Mouse (Mus musculus): ENCODE results near the gene Car14. TPM values are rescaled to one million over a fixed set of nuclear protein-coding genes. Genes with fewer than 3 reads are reported as not detected.

The Car14 gene
- polyA plus RNA-seq, 1 experiment from 2014 or later = 13.1 TPM

DNA sequence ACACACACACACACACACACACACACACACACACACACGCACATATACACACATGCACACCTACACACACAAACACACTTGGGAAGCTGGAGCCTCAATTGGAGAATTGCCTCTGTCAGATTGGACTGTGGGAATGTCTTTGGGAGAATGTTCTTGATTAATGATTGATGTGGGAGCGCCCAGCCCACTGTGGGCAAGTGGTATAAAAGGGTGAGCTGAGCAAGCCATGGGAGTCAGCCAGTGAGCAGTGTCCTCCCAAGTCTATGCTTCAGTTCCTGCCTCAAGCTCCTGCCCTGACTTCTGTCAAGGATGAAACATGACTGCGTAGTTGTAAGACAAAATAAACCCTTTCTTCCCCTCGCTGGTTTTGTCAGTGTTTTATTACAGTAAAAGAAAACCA lies 16.9 kb downstream of the Car14 start:
- no peak overlapping the region for H3K4me2 ChIP-seq
- peaks cover 7% of the 10 kb centered on the region for H3K4me1 ChIP-seq (replicated peaks)
- no peaks in the 10 kb centered on the region for H3K36me3 ChIP-seq
- H3K27ac ChIP-seq (replicated peaks) = no peak overlapping the region
- no peak for ATAC-seq (ENCODE audit: low FRiP score, low read depth)
- H3K9me3 ChIP-seq = no peaks in the 10 kb centered on the region
- H3K27me3 ChIP-seq = no peaks in the 10 kb centered on the region
- H3K9ac ChIP-seq = no peak overlapping the region
- 80% methylated on average over 4 of the region's 4 CpGs for WGBS
- H3K4me3 ChIP-seq = no peak overlapping the region

- Histone ChIP-seq H3K9me3 (no peaks in the 10 kb centered on the region), H3K4me3 (no peak overlapping the region), H3K27me3 (no peaks in the 10 kb centered on the region), H3K4me1 (replicated peaks) (peaks cover 18% of the 10 kb centered on the region), H3K27ac (replicated peaks) (no peak overlapping the region), H3K4me2 (no peak overlapping the region), H3K36me3 (no peaks in the 10 kb centered on the region), H3K9ac (no peak overlapping the region)
- ATAC-seq (ENCODE audit: low FRiP score, low read depth) = no peak
- 86% methylated on average over 5 of the region's 5 CpGs for WGBS
Measured at GRCm38 (mm10) chr3:95884400-95884799, 20.1 kb downstream of the Car14 start.

DNA sequence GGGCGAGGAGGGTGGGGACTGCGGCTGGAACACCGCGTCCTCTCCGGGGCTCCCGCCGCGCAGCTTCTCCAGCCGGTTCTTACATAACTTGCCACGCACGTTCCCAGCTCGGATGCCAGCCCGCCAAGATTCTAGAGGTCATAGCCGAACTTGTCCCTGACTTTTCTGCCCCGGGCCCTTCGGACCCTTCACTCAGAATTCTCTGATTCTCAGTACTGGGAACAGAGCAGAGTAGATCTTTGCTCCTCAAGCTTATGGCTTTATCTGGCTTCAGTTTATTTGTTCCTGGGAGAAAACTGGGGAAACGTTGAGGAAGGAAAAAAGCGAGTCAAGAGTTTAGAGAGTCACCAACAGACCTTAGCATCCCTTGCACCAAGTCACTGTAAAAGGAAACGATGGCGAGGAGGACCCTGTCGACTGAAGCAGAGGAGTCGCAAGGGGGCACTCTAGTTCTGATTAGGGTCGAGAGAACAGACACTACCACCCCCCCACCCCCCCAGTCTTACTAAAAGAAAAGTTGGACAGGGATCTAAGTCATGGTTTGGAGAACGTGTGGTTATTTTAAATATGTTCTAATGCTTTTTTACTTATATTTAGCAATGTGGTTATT lies 21.6 kb downstream of the Car14 start:
- Histone ChIP-seq H3K9me3 (no peaks in the 10 kb centered on the region), H3K9ac (peak overlapping the region; percentile 25), H3K36me3 (no peaks in the 10 kb centered on the region), H3K4me3 (peak overlapping the region; percentile 52), H3K4me1 (replicated peaks) (peaks cover 18% of the 10 kb centered on the region), H3K27ac (replicated peaks) (0 out of 2 replicates have a peak overlapping the region, but pooled peaks have one; percentile 2), H3K4me2 (peak overlapping the region; percentile 96), H3K27me3 (no peaks in the 10 kb centered on the region)
- no peak for ATAC-seq (ENCODE audit: low FRiP score, low read depth)
- 2% methylated on average over 24 of the region's 24 CpGs for WGBS

DNA sequence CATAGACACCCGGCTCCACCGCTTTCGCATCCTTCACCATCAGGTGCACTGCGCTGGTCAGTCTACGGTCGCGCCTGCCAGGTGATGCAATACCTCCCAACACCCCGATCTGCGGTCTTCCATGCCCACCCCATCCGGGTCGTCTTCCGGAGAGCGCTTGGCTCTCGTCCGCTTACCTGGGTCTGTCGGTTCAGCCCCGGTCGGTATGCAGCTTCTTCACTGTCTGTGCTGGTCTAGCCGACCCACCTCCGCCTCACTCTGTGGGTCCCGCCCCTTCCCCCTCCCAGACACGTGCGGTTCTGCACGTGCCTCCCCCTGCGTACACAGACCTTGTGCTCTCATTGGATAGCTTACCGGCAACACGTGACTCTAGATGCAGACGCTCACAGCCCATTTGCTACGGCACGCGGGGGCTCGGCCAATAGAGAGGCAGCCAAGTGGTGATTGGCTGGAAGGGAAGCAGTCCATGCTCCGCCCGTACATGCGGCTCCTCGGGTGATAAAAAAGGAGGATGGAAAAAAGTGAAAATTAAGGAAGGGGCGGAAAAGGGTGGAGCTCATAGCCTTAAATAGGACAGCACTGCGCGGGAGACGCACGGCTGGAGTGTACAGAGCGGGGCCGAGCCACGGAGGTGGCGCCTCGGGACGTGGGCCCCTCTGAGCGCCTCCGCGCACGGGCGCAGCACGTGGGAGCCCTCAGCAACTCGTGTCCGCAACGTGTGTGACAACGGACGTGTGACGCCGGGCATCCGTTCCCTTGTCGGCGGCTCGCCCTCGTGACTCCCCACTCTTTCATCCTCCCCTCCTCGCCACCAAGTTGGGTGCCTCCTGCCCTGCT lies 22.3 kb downstream of the Car14 start, which contains the start of gene Ciart:
TSS of gene Ciart (minus strand) at position 273 of the 837 bp plus-strand sequence.
- Histone ChIP-seq H3K9me3 (no peaks in the 10 kb centered on the region), H3K9ac (peak within 1 kb of the TSS; percentile 25), H3K4me1 (replicated peaks) (peaks cover 18% of the 10 kb centered on the region), H3K4me3 (peak within 1 kb of the TSS; percentile 52), H3K27ac (replicated peaks) (0 out of 2 replicates have a peak within 1 kb of the TSS, but pooled peaks have one; percentile 2), H3K36me3 (no peaks in the 10 kb centered on the region), H3K27me3 (no peaks in the 10 kb centered on the region), H3K4me2 (peak within 1 kb of the TSS; percentile 96)
- under 1% methylated on average over 66 of the region's 66 CpGs for WGBS
- peak; percentile 99 for ATAC-seq (ENCODE audit: low FRiP score, low read depth)

GRCm38 (mm10) chr3:95879063-95879462 lies 25.4 kb downstream of the Car14 start:
- no peaks in the 10 kb centered on the region for H3K27me3 ChIP-seq
- 92% methylated on average over 4 of the region's 4 CpGs for WGBS
- peaks cover 18% of the 10 kb centered on the region for H3K4me1 ChIP-seq (replicated peaks)
- no peak overlapping the region for H3K27ac ChIP-seq (replicated peaks)
- H3K36me3 ChIP-seq = no peaks in the 10 kb centered on the region
- H3K4me2 ChIP-seq = no peak overlapping the region
- H3K9ac ChIP-seq = no peak overlapping the region
- H3K9me3 ChIP-seq = no peaks in the 10 kb centered on the region
- no peak overlapping the region for H3K4me3 ChIP-seq
- ATAC-seq (ENCODE audit: low FRiP score, low read depth) = no peak

- 85% methylated on average over 7 of the region's 7 CpGs for WGBS
- no peaks in the 10 kb centered on the region for H3K9me3 ChIP-seq
Measured at GRCm38 (mm10) chr3:95872048-95872447, 32.4 kb downstream of the Car14 start.

DNA sequence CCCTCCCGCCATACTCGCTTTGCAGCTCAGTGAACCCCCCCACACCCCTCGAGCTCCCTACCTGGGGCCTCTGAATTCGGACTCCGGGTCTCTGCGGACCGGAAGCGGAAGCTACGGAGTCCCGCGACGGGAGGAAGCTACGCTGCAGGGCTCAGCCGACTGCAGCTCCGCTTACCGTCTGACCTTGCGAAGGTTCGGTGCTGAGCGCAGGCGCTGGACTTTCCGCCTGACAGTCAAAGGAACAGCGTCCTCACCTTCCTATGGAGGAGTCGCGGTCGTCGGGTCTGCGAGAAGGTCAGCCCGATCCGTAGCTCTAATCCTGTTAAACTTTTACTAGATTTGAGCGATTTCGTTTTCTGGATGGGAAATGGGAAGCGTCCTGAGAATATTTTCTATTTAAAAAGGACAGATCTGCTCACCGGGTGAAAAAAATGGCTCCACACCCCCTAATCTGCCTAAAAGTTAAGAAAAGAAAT lies 33.1 kb downstream of the Car14 start, which contains the start of gene Mrps21:
TSS of gene Mrps21 (minus strand) at position 128 of the 476 bp plus-strand sequence.
- peak within 1 kb of the TSS; percentile 74 for H3K9ac ChIP-seq
- peak; percentile 93 for ATAC-seq (ENCODE audit: low FRiP score, low read depth)

More at GRCm38 (mm10) chr3:95872048-95872447, 32.4 kb downstream of the Car14 start:
- Histone ChIP-seq H3K27me3 (no peaks in the 10 kb centered on the region), H3K27ac (replicated peaks) (no peak overlapping the region), H3K9ac (peak overlapping the region; percentile 74), H3K4me3 (peak overlapping the region; percentile 67), H3K36me3 (peaks cover 18% of the 10 kb centered on the region), H3K4me1 (replicated peaks) (peaks cover 17% of the 10 kb centered on the region), H3K4me2 (peak overlapping the region; percentile 80)
- no peak for ATAC-seq (ENCODE audit: low FRiP score, low read depth)

GRCm38 (mm10) chr3:95870976-95871375 lies 33.5 kb downstream of the Car14 start:
- no peaks in the 10 kb centered on the region for H3K9me3 ChIP-seq
- 6% methylated on average over 15 of the region's 15 CpGs for WGBS
- H3K27me3 ChIP-seq = no peaks in the 10 kb centered on the region
- H3K27ac ChIP-seq (replicated peaks) = peak overlapping the region; percentile 77
- peak overlapping the region; percentile 80 for H3K4me2 ChIP-seq
- peaks cover 17% of the 10 kb centered on the region for H3K4me1 ChIP-seq (replicated peaks)
- peak overlapping the region; percentile 67 for H3K4me3 ChIP-seq
- ATAC-seq (ENCODE audit: low FRiP score, low read depth) = peak; percentile 44; the same call in 1 of the 2 replicates
- peaks cover 20% of the 10 kb centered on the region for H3K36me3 ChIP-seq
- peak overlapping the region; percentile 74 for H3K9ac ChIP-seq

More for the DNA sequence above, 33.1 kb downstream of the Car14 start, which contains the start of gene Mrps21:
- Histone ChIP-seq H3K27ac (replicated peaks) (peak within 1 kb of the TSS; percentile 77), H3K9me3 (no peaks in the 10 kb centered on the region), H3K4me1 (replicated peaks) (peaks cover 17% of the 10 kb centered on the region), H3K36me3 (peaks cover 20% of the 10 kb centered on the region), H3K4me3 (peak within 1 kb of the TSS; percentile 67), H3K4me2 (peak within 1 kb of the TSS; percentile 80), H3K27me3 (no peaks in the 10 kb centered on the region)
- under 1% methylated on average over 33 of the region's 33 CpGs for WGBS

- Histone ChIP-seq H3K4me2 (no peak overlapping the region), H3K9ac (no peak overlapping the region), H3K27ac (replicated peaks) (no peak overlapping the region), H3K4me1 (replicated peaks) (peaks cover 15% of the 10 kb centered on the region), H3K27me3 (no peaks in the 10 kb centered on the region), H3K4me3 (no peak overlapping the region), H3K9me3 (no peaks in the 10 kb centered on the region), H3K36me3 (peaks cover 36% of the 10 kb centered on the region)
- WGBS = 96% methylated on average over 2 of the region's 2 CpGs
- ATAC-seq (ENCODE audit: low FRiP score, low read depth) = no peak
Measured at GRCm38 (mm10) chr3:95867408-95867807, 37.1 kb downstream of the Car14 start.

DNA sequence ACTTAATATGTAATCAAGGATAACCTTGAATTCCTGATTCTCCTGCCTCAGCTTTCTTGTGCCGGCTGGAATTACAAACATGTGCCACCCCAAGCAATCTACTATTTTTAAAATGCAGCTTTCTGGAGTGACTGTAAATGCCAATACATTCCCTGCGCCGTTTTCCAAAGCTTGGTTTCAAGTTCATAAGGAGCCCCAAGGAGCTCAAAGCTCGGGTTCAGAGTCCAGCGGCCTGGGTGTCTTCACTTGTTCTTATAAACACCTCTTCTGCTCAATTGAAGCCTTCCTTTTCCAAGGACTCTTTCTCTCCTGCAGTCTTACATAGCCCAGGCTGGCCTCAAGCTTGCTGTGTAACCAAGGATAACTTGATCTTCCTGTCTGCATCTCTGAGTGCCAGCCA lies 38.4 kb downstream of the Car14 start:
- no peak for ATAC-seq (ENCODE audit: low FRiP score, low read depth)
- Histone ChIP-seq H3K27me3 (no peaks in the 10 kb centered on the region), H3K9me3 (no peaks in the 10 kb centered on the region), H3K9ac (no peak overlapping the region), H3K4me1 (replicated peaks) (peaks cover 8% of the 10 kb centered on the region), H3K4me2 (no peak overlapping the region), H3K27ac (replicated peaks) (no peak overlapping the region), H3K36me3 (peaks cover 36% of the 10 kb centered on the region), H3K4me3 (no peak overlapping the region)
- WGBS = 93% methylated on average over 5 of the region's 5 CpGs

- WGBS = 89% methylated on average over 20 of the region's 20 CpGs
- Histone ChIP-seq H3K9ac (no peak overlapping the region), H3K36me3 (peaks cover 36% of the 10 kb centered on the region), H3K27me3 (no peaks in the 10 kb centered on the region), H3K4me2 (no peak overlapping the region), H3K4me3 (no peak overlapping the region), H3K27ac (replicated peaks) (no peak overlapping the region), H3K4me1 (replicated peaks) (peaks cover 4% of the 10 kb centered on the region), H3K9me3 (no peaks in the 10 kb centered on the region)
- no peak for ATAC-seq (ENCODE audit: low FRiP score, low read depth)
Measured at GRCm38 (mm10) chr3:95865571-95865970, 38.9 kb downstream of the Car14 start.

- Histone ChIP-seq H3K4me2 (no peak overlapping the region), H3K36me3 (peaks cover 36% of the 10 kb centered on the region), H3K4me3 (no peak overlapping the region), H3K27me3 (no peaks in the 10 kb centered on the region), H3K9ac (no peak overlapping the region), H3K9me3 (no peaks in the 10 kb centered on the region), H3K27ac (replicated peaks) (no peak overlapping the region), H3K4me1 (replicated peaks) (no peaks in the 10 kb centered on the region)
- 81% methylated on average over 5 of the region's 5 CpGs for WGBS
- ATAC-seq (ENCODE audit: low FRiP score, low read depth) = no peak
Measured at GRCm38 (mm10) chr3:95865050-95865449, 39.4 kb downstream of the Car14 start.

Data from hindbrain, embryonic 15.5 days (tissue).